Mouse (Mus musculus) 3T3-L1 (cell line): ENCODE measurements at regions not wholly inside any gene's neighbourhood (a gene's known extent, or its start where the extent isn't known, plus 50 kb on each side); places are given as distances from the start of the nearest gene placed in this dataset.

Experiments
- DNase-seq: peaks from one replicate; pipeline ENCODE4 v3.0.0-alpha.2; 2015; ENCODE audit warnings: low read depth, low spot score

- DNase-seq = no peak
These were observed 81.3 kb downstream of the Hsd17b3 start for GRCm38 (mm10) chr13:64007688-64008087.

GRCm38 (mm10) chr13:64002945-64003459 lies 86.0 kb downstream of the Hsd17b3 start:
- peak; percentile 6 for DNase-seq

GRCm38 (mm10) chr13:64000303-64000702 lies 88.7 kb downstream of the Hsd17b3 start:
- DNase-seq = no peak

- no peak for DNase-seq
These were observed 90.4 kb downstream of the Hsd17b3 start for GRCm38 (mm10) chr13:63998647-63999046.

GRCm38 (mm10) chr13:63993857-63994477 lies 95.1 kb downstream of the Hsd17b3 start:
- no peak for DNase-seq

GRCm38 (mm10) chr13:63992989-63993388 lies 96.0 kb downstream of the Hsd17b3 start:
- peak; percentile 24 for DNase-seq

GRCm38 (mm10) chr13:63990480-63990958 lies 98.5 kb downstream of the Hsd17b3 start:
- DNase-seq = peak; percentile 55

GRCm38 (mm10) chr13:63989769-63990168 lies 99.3 kb downstream of the Hsd17b3 start:
- no peak for DNase-seq

GRCm38 (mm10) chr13:63988263-63988662 lies 100.8 kb downstream of the Hsd17b3 start:
- DNase-seq = no peak

- no peak for DNase-seq
These were observed 102.3 kb downstream of the Hsd17b3 start for GRCm38 (mm10) chr13:63986681-63987080.

- no peak for DNase-seq
These were observed 103.4 kb downstream of the Hsd17b3 start for GRCm38 (mm10) chr13:63985590-63985989.

- no peak for DNase-seq
These were observed 103.9 kb downstream of the Hsd17b3 start for GRCm38 (mm10) chr13:63985086-63985485.

- no peak for DNase-seq
These were observed 108.9 kb downstream of the Hsd17b3 start for GRCm38 (mm10) chr13:63980012-63980691.

- no peak for DNase-seq
These were observed 109.4 kb downstream of the Hsd17b3 start for GRCm38 (mm10) chr13:63979581-63979980.

GRCm38 (mm10) chr13:63969907-63970306 lies 119.1 kb downstream of the Hsd17b3 start:
- DNase-seq = no peak

GRCm38 (mm10) chr13:63968623-63969022 lies 120.4 kb downstream of the Hsd17b3 start:
- no peak for DNase-seq

GRCm38 (mm10) chr13:63957098-63957497 lies 131.9 kb downstream of the Hsd17b3 start:
- no peak for DNase-seq

- no peak for DNase-seq
These were observed 134.7 kb downstream of the Hsd17b3 start for GRCm38 (mm10) chr13:63954305-63954704.

GRCm38 (mm10) chr13:63951922-63952734 lies 136.9 kb downstream of the Hsd17b3 start:
- DNase-seq = no peak

GRCm38 (mm10) chr13:63951136-63951535 lies 136.1 kb downstream of the Ercc6l2 start:
- no peak for DNase-seq
